Mouse (Mus musculus): Measurements from ENCODE around the gene Ppp2r5e. TPM values are rescaled to one million over a fixed set of nuclear protein-coding genes. Genes with fewer than 3 reads are reported as not detected.

Gene Ppp2r5e
- polyA plus RNA-seq, 1 experiment from 2014 or later, result 25.8 TPM

- DNase-seq (ENCODE audit: low spot score), result no peak
- no peak for ATAC-seq
- H3K9ac ChIP-seq (ENCODE audit: low read length), result no peak overlapping the region
- H3K4me2 ChIP-seq (ENCODE audit: low read length), result no peak overlapping the region
- 91% methylated on average over 1 of the region's 1 CpGs for WGBS
- H3K36me3 ChIP-seq (ENCODE audit: control insufficient read depth, insufficient read depth, low read length), result no peaks in the 10 kb centered on the region
- H3K27me3 ChIP-seq (replicated peaks; ENCODE audit: control insufficient read depth, insufficient read depth, low read length), result no peaks in the 10 kb centered on the region
- no peak overlapping the region for H3K27ac ChIP-seq (ENCODE audit: low read depth, low read length)
- H3K9me3 ChIP-seq (replicated peaks; ENCODE audit: control insufficient read depth, low read length), result no peaks in the 10 kb centered on the region
- H3K4me3 ChIP-seq (ENCODE audit: low read depth, low read length), result no peak overlapping the region
- no peaks in the 10 kb centered on the region for H3K4me1 ChIP-seq (ENCODE audit: control insufficient read depth, insufficient read depth, low read length)
Observed at GRCm38 (mm10) chr12:75429685-75430396, 166.2 kb downstream of the Ppp2r5e start.

GRCm38 (mm10) chr12:75428719-75429118 is 167.3 kb downstream of the Ppp2r5e start:
- 70% methylated on average over 6 of the region's 6 CpGs for WGBS
- no peak for ATAC-seq
- Histone ChIP-seq H3K36me3 (ENCODE audit: control insufficient read depth, insufficient read depth, low read length) (no peaks in the 10 kb centered on the region), H3K4me3 (ENCODE audit: low read depth, low read length) (no peak overlapping the region), H3K27ac (ENCODE audit: low read depth, low read length) (no peak overlapping the region), H3K9me3 (replicated peaks; ENCODE audit: control insufficient read depth, low read length) (no peaks in the 10 kb centered on the region), H3K9ac (ENCODE audit: low read length) (no peak overlapping the region), H3K27me3 (replicated peaks; ENCODE audit: control insufficient read depth, insufficient read depth, low read length) (no peaks in the 10 kb centered on the region), H3K4me1 (ENCODE audit: control insufficient read depth, insufficient read depth, low read length) (no peaks in the 10 kb centered on the region), H3K4me2 (ENCODE audit: low read length) (no peak overlapping the region)
- DNase-seq (ENCODE audit: low spot score), result no peak

DNA sequence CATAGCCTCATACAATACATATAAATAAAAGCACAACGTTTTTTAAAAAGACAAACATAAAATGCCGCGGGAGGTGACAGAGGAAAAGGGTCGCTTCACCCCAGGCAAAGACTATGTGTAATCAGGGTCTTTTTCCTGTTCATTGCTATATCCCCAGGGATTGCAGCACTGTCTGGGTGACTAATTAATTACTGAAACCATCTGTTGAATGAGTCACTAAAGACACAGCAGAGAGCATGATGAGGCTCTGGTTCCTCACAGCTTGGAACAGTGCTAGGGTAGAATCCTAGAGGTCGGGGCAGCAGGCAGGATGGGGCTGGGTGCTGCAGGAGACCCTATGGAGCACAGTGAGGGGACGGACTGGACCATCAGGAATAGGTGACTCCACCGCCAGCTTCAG is 170.2 kb downstream of the Ppp2r5e start:
- WGBS, result 88% methylated on average over 7 of the region's 7 CpGs
- no peak overlapping the region for H3K4me2 ChIP-seq (ENCODE audit: low read length)
- no peak overlapping the region for H3K27ac ChIP-seq (ENCODE audit: low read depth, low read length)
- no peak overlapping the region for H3K9ac ChIP-seq (ENCODE audit: low read length)
- DNase-seq (ENCODE audit: low spot score), result no peak
- H3K27me3 ChIP-seq (replicated peaks; ENCODE audit: control insufficient read depth, insufficient read depth, low read length), result no peaks in the 10 kb centered on the region
- H3K36me3 ChIP-seq (ENCODE audit: control insufficient read depth, insufficient read depth, low read length), result no peaks in the 10 kb centered on the region
- H3K4me3 ChIP-seq (ENCODE audit: low read depth, low read length), result no peak overlapping the region
- ATAC-seq, result no peak
- no peaks in the 10 kb centered on the region for H3K9me3 ChIP-seq (replicated peaks; ENCODE audit: control insufficient read depth, low read length)
- H3K4me1 ChIP-seq (ENCODE audit: control insufficient read depth, insufficient read depth, low read length), result no peaks in the 10 kb centered on the region

GRCm38 (mm10) chr12:75424817-75425216 is 171.2 kb downstream of the Ppp2r5e start:
- ATAC-seq (no peak), DNase-seq (ENCODE audit: low spot score) (no peak)
- WGBS, result 94% methylated on average over 4 of the region's 4 CpGs
- H3K4me1 ChIP-seq (ENCODE audit: control insufficient read depth, insufficient read depth, low read length), result no peaks in the 10 kb centered on the region
- H3K27me3 ChIP-seq (replicated peaks; ENCODE audit: control insufficient read depth, insufficient read depth, low read length), result no peaks in the 10 kb centered on the region
- no peak overlapping the region for H3K27ac ChIP-seq (ENCODE audit: low read depth, low read length)
- no peaks in the 10 kb centered on the region for H3K9me3 ChIP-seq (replicated peaks; ENCODE audit: control insufficient read depth, low read length)
- no peak overlapping the region for H3K4me2 ChIP-seq (ENCODE audit: low read length)
- no peak overlapping the region for H3K9ac ChIP-seq (ENCODE audit: low read length)
- no peak overlapping the region for H3K4me3 ChIP-seq (ENCODE audit: low read depth, low read length)
- no peaks in the 10 kb centered on the region for H3K36me3 ChIP-seq (ENCODE audit: control insufficient read depth, insufficient read depth, low read length)

DNA sequence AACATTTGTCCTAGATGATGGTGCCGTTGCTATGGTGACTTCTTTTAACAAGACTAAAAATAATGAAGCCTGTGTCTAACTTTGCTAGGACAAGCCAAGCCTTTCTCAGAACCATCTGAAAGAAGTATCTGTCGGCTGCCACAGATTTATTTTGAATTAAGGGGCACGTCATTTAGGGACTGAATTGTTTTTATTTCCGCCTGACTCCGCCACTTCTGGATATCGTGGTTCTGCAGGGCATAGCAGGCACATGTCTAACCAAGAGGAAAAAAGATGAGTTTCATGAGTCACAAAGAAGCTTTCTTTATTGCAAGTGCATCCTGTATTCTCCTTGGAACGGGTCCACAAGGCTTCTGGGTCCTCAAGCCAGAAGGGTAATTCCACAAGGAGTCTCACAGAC is 171.7 kb downstream of the Ppp2r5e start:
- 75% methylated on average over 7 of the region's 7 CpGs for WGBS
- ATAC-seq (no peak), DNase-seq (ENCODE audit: low spot score) (no peak)
- no peak overlapping the region for H3K4me2 ChIP-seq (ENCODE audit: low read length)
- H3K36me3 ChIP-seq (ENCODE audit: control insufficient read depth, insufficient read depth, low read length), result no peaks in the 10 kb centered on the region
- H3K9me3 ChIP-seq (replicated peaks; ENCODE audit: control insufficient read depth, low read length), result no peaks in the 10 kb centered on the region
- H3K9ac ChIP-seq (ENCODE audit: low read length), result no peak overlapping the region
- no peak overlapping the region for H3K27ac ChIP-seq (ENCODE audit: low read depth, low read length)
- H3K4me3 ChIP-seq (ENCODE audit: low read depth, low read length), result no peak overlapping the region
- no peaks in the 10 kb centered on the region for H3K27me3 ChIP-seq (replicated peaks; ENCODE audit: control insufficient read depth, insufficient read depth, low read length)
- no peaks in the 10 kb centered on the region for H3K4me1 ChIP-seq (ENCODE audit: control insufficient read depth, insufficient read depth, low read length)

- H3K4me2 ChIP-seq (ENCODE audit: low read length), result no peak within 1 kb of the TSS
- no peaks in the 10 kb centered on the region for H3K4me1 ChIP-seq (ENCODE audit: control insufficient read depth, insufficient read depth, low read length)
- no peaks in the 10 kb centered on the region for H3K9me3 ChIP-seq (replicated peaks; ENCODE audit: control insufficient read depth, low read length)
- H3K36me3 ChIP-seq (ENCODE audit: control insufficient read depth, insufficient read depth, low read length), result no peaks in the 10 kb centered on the region
- H3K4me3 ChIP-seq (ENCODE audit: low read depth, low read length), result no peak within 1 kb of the TSS
- 87% methylated on average over 4 of the region's 4 CpGs for WGBS
- H3K9ac ChIP-seq (ENCODE audit: low read length), result no peak within 1 kb of the TSS
- H3K27me3 ChIP-seq (replicated peaks; ENCODE audit: control insufficient read depth, insufficient read depth, low read length), result no peaks in the 10 kb centered on the region
- H3K27ac ChIP-seq (ENCODE audit: low read depth, low read length), result no peak within 1 kb of the TSS
- DNase-seq (ENCODE audit: low spot score), result no peak
- ATAC-seq, result no peak
Observed at GRCm38 (mm10) chr12:75416681-75417080, 179.4 kb downstream of the Ppp2r5e start, which contains the start of gene Gphb5. Gene Gphb5, minus strand, starts transcription at chr12:75416781.

GRCm38 (mm10) chr12:75414991-75415390 is 181.1 kb downstream of the Ppp2r5e start:
- Histone ChIP-seq H3K4me1 (ENCODE audit: control insufficient read depth, insufficient read depth, low read length) (no peaks in the 10 kb centered on the region), H3K9me3 (replicated peaks; ENCODE audit: control insufficient read depth, low read length) (no peaks in the 10 kb centered on the region), H3K36me3 (ENCODE audit: control insufficient read depth, insufficient read depth, low read length) (no peaks in the 10 kb centered on the region), H3K27ac (ENCODE audit: low read depth, low read length) (no peak overlapping the region), H3K4me2 (ENCODE audit: low read length) (no peak overlapping the region), H3K4me3 (ENCODE audit: low read depth, low read length) (no peak overlapping the region), H3K27me3 (replicated peaks; ENCODE audit: control insufficient read depth, insufficient read depth, low read length) (no peaks in the 10 kb centered on the region), H3K9ac (ENCODE audit: low read length) (no peak overlapping the region)
- ATAC-seq, result no peak
- DNase-seq (ENCODE audit: low spot score), result no peak
- 81% methylated on average over 6 of the region's 6 CpGs for WGBS

DNA sequence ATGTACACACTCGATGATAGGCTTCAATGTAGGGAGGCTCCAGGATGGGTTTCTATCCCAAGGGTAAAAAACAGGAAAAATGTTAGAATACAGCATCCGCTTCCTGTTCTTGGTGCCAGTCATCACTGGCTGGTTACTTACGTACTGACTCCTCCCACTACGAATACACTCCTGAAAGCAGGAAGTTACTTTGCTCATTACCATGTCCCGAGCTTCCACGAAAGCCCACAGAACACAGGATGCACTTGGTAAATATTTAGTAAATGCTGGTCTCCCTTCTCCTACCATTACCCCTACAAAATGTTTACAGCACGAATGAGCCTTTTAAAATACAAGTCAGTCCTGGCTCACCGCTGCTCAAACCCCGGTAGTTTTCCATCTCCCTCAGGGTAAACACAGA is 183.1 kb downstream of the Ppp2r5e start:
- no peak for DNase-seq (ENCODE audit: low spot score)
- Histone ChIP-seq H3K36me3 (ENCODE audit: control insufficient read depth, insufficient read depth, low read length) (no peaks in the 10 kb centered on the region), H3K27me3 (replicated peaks; ENCODE audit: control insufficient read depth, insufficient read depth, low read length) (no peaks in the 10 kb centered on the region), H3K4me1 (ENCODE audit: control insufficient read depth, insufficient read depth, low read length) (no peaks in the 10 kb centered on the region), H3K9me3 (replicated peaks; ENCODE audit: control insufficient read depth, low read length) (no peaks in the 10 kb centered on the region), H3K27ac (ENCODE audit: low read depth, low read length) (no peak overlapping the region), H3K4me2 (ENCODE audit: low read length) (no peak overlapping the region), H3K9ac (ENCODE audit: low read length) (no peak overlapping the region), H3K4me3 (ENCODE audit: low read depth, low read length) (no peak overlapping the region)
- WGBS, result 89% methylated on average over 9 of the region's 9 CpGs
- no peak for ATAC-seq

Data from forebrain, embryonic 14.5 days (tissue).